Mouse (Mus musculus): ENCODE data around the gene Hist2h2ac. TPM values are rescaled to one million over a fixed set of nuclear protein-coding genes. Genes with fewer than 3 reads are reported as not detected.

The Hist2h2ac gene
- polyA plus RNA-seq, 1 experiment from 2014 or later = 10.8 TPM

- no peaks in the 10 kb centered on the region for H3K9me3 ChIP-seq (replicated peaks)
- H3K36me3 ChIP-seq = peaks cover 58% of the 10 kb centered on the region
- peak overlapping the region; percentile 99 for H3K27ac ChIP-seq
- H3K4me1 ChIP-seq = peaks cover 41% of the 10 kb centered on the region
- WGBS = 17% methylated on average over 18 of the region's 18 CpGs
- peak overlapping the region; percentile 82 for H3K9ac ChIP-seq
- peak overlapping the region; percentile 84 for H3K4me2 ChIP-seq
- H3K4me3 ChIP-seq (replicated peaks) = peak overlapping the region; percentile 64
- H3K27me3 ChIP-seq = no peaks in the 10 kb centered on the region
- 0 out of 2 replicates have a peak, but pooled peaks have one; percentile 3 for ATAC-seq (replicated peaks; ENCODE audit: low FRiP score)
These were observed 49.0 kb downstream of the Hist2h2ac start for GRCm38 (mm10) chr3:96171583-96172196.

- Histone ChIP-seq H3K36me3 (peaks cover 52% of the 10 kb centered on the region), H3K4me1 (peaks cover 38% of the 10 kb centered on the region), H3K27ac (peak overlapping the region; percentile 99), H3K4me3 (replicated peaks) (peak overlapping the region; percentile 64), H3K9ac (no peak overlapping the region; the same call in 1 of the 2 replicates), H3K4me2 (peak overlapping the region; percentile 84), H3K9me3 (replicated peaks) (no peaks in the 10 kb centered on the region), H3K27me3 (no peaks in the 10 kb centered on the region)
- WGBS = 59% methylated on average over 10 of the region's 10 CpGs
- no peak for ATAC-seq (replicated peaks; ENCODE audit: low FRiP score)
These were observed 49.6 kb downstream of the Hist2h2ac start for GRCm38 (mm10) chr3:96170976-96171545.

Small RNA genes lying within 50 kb of the gene (microRNA-seq; reads per million reads assigned to microRNA genes)
- gene Gm44492 (0.44 reads per million), gene Gm47311 (not detected), gene Gm47313 (not detected)

Other genes starting within 250 kb of the Hist2h2ac start
- 43.5 and 44.2 TPM in 2 replicates for gene Plekho1, start 224.9 kb downstream of the Hist2h2ac start, polyA plus RNA-seq (2015; fragmentation: Nextera tagmentation; extraction: Ambion mirVana)
- 39.0 and 39.1 TPM in 2 replicates for gene Vps45, start 162.4 kb downstream of the Hist2h2ac start, polyA plus RNA-seq (2015; fragmentation: Nextera tagmentation; extraction: Ambion mirVana)
- gene Otud7b, start 116.4 kb downstream of the Hist2h2ac start, polyA plus RNA-seq (2015; fragmentation: Nextera tagmentation; extraction: Ambion mirVana) = 21.0 and 22.0 TPM in 2 replicates
- 24.6 and 29.7 TPM in 2 replicates for gene Mtmr11, start 58.9 kb downstream of the Hist2h2ac start, polyA plus RNA-seq (2015; fragmentation: Nextera tagmentation; extraction: Ambion mirVana)
- 184 and 193 TPM in 2 replicates for gene Sf3b4, start 48.5 kb downstream of the Hist2h2ac start, polyA plus RNA-seq (2015; fragmentation: Nextera tagmentation; extraction: Ambion mirVana)
- gene Sv2a, start 39.7 kb downstream of the Hist2h2ac start, polyA plus RNA-seq (2015; fragmentation: Nextera tagmentation; extraction: Ambion mirVana) = 3.0 and 4.9 TPM in 2 replicates
- 55.2 and 59.4 TPM in 2 replicates for gene Bola1, start 1.2 kb downstream of the Hist2h2ac start, polyA plus RNA-seq (2015; fragmentation: Nextera tagmentation; extraction: Ambion mirVana)
- gene Hist2h2ab, start 1.0 kb downstream of the Hist2h2ac start, polyA plus RNA-seq (2015; fragmentation: Nextera tagmentation; extraction: Ambion mirVana) = 0.86 and 0.90 TPM in 2 replicates
- 12.2 and 12.6 TPM in 2 replicates for gene Hist2h2be, start 239 bp upstream of the Hist2h2ac start, polyA plus RNA-seq (2015; fragmentation: Nextera tagmentation; extraction: Ambion mirVana)
- 7.9 TPM in 2 replicates for gene Hist2h3c2, start 18.2 kb upstream of the Hist2h2ac start, polyA plus RNA-seq (2015; fragmentation: Nextera tagmentation; extraction: Ambion mirVana)
- gene Hist2h2aa2, start 19.4 kb upstream of the Hist2h2ac start, polyA plus RNA-seq (2015; fragmentation: Nextera tagmentation; extraction: Ambion mirVana) = 42.2 and 50.0 TPM in 2 replicates
- 28.0 and 29.7 TPM in 2 replicates for gene Hist2h2aa1, start 24.6 kb upstream of the Hist2h2ac start, polyA plus RNA-seq (2015; fragmentation: Nextera tagmentation; extraction: Ambion mirVana)
- gene Hist2h3c1, start 25.8 kb upstream of the Hist2h2ac start, polyA plus RNA-seq (2015; fragmentation: Nextera tagmentation; extraction: Ambion mirVana) = 0.55 and 1.2 TPM in 2 replicates
- 11.6 and 14.3 TPM in 2 replicates for gene Hist2h4, start 42.4 kb upstream of the Hist2h2ac start, polyA plus RNA-seq (2015; fragmentation: Nextera tagmentation; extraction: Ambion mirVana)
- gene Hist2h3b, start 47.8 kb upstream of the Hist2h2ac start, polyA plus RNA-seq (2015; fragmentation: Nextera tagmentation; extraction: Ambion mirVana) = 59.3 and 75.1 TPM in 2 replicates
- 12.8 and 17.8 TPM in 2 replicates for gene Hist2h2bb, start 48.9 kb upstream of the Hist2h2ac start, polyA plus RNA-seq (2015; fragmentation: Nextera tagmentation; extraction: Ambion mirVana)
- gene Fcgr1, start 73.1 kb upstream of the Hist2h2ac start, polyA plus RNA-seq (2015; fragmentation: Nextera tagmentation; extraction: Ambion mirVana) = 1.7 TPM in 2 replicates
- gene BC107364, start 231.4 kb upstream of the Hist2h2ac start, polyA plus RNA-seq (2015; fragmentation: Nextera tagmentation; extraction: Ambion mirVana) = 0.15 TPM in 1 of 2 replicates, not detected in the other